Mouse (Mus musculus) embryonic facial prominence, embryonic 14.5 days (tissue): ENCODE data around the gene Clstn1. TPM values are rescaled to one million over a fixed set of nuclear protein-coding genes. Genes with fewer than 3 reads are reported as not detected.

Experiments used
- ATAC-seq: fragments of 200-750 bp; cut with Nextera tagmentation; 2 replicates; pipeline ENCODE4 v1.8.0; 2017; ENCODE audit warnings: low read depth, moderate number of reproducible peaks, moderate TSS enrichment
- DNase-seq: peaks from one replicate; pipeline ENCODE4 v3.0.0-alpha.2; 2015; ENCODE audit warnings: low spot score
- H3K27ac ChIP-seq: fragments of 300-500 bp; sonication (generic); replicated peaks from 2 replicates; pipeline ENCODE4 v1.5.1; 2014; ENCODE audit warnings: low read depth, mild to moderate bottlenecking, low read length, moderate library complexity
- H3K27me3 ChIP-seq: fragments of 300-500 bp; sonication (generic); replicated peaks from 2 replicates; pipeline ENCODE4 v1.6.1; 2014; ENCODE audit warnings: low read length; ENCODE audit not compliant: control insufficient read depth, insufficient read depth
- H3K36me3 ChIP-seq: fragments of 300-500 bp; sonication (generic); 2 replicates; pipeline ENCODE4 v1.6.1; 2014; ENCODE audit warnings: low read length, mixed read lengths; ENCODE audit not compliant: control insufficient read depth, insufficient read depth
- H3K4me1 ChIP-seq: fragments of 300-500 bp; sonication (generic); 2 replicates; pipeline ENCODE4 v1.6.1; 2014; ENCODE audit warnings: antibody characterized with exemption, low read length; ENCODE audit not compliant: control insufficient read depth, insufficient read depth
- H3K4me2 ChIP-seq: fragments of 300-500 bp; sonication (generic); 2 replicates; pipeline ENCODE4 v1.6.1; 2014; ENCODE audit warnings: low read depth, mild to moderate bottlenecking, low read length, moderate library complexity, mixed read lengths
- H3K4me3 ChIP-seq: fragments of 300-500 bp; sonication (generic); 2 replicates; pipeline ENCODE4 v1.5.1; 2014; ENCODE audit warnings: low read depth, mild to moderate bottlenecking, low read length
- H3K9ac ChIP-seq: fragments of 300-500 bp; sonication (generic); 2 replicates; pipeline ENCODE4 v1.6.1; 2014; ENCODE audit warnings: low read depth, mild to moderate bottlenecking, low read length, moderate library complexity, mixed read lengths
- H3K9me3 ChIP-seq: fragments of 300-500 bp; sonication (generic); 2 replicates; pipeline ENCODE4 v1.6.1; 2016; ENCODE audit warnings: low read length; ENCODE audit not compliant: control insufficient read depth
- WGBS: fragments of 180-500 bp; shearing (Covaris S2); extraction: QIAGEN DNeasy Blood & Tissue Kit; methylation state at CpG from one replicate; pipeline ENCODE4 v1.1.7; 2014; 5-methylcytosine and 5-hydroxymethylcytosine counted together
- polyA plus RNA-seq: library from polyadenylated mRNA; unstranded; fragments of >200 nt; fragmentation: Nextera tagmentation; extraction: Ambion mirVana; gene quantifications from 2 replicates; pipeline ENCODE4 v1.2.1, GENCODE M21; 2014

The Clstn1 gene
- 51.4 and 52.0 TPM in 2 replicates for polyA plus RNA-seq

- H3K9ac ChIP-seq, result peak within 1 kb of the TSS; percentile 95
- H3K4me3 ChIP-seq, result peak within 1 kb of the TSS; percentile 85
- ATAC-seq (peak; percentile 88), DNase-seq (peak; percentile 83)
- peaks cover 20% of the 10 kb centered on the region for H3K27me3 ChIP-seq
- H3K36me3 ChIP-seq, result no peaks in the 10 kb centered on the region
- H3K9me3 ChIP-seq, result 0 out of 2 replicates have a peak, but pooled peaks cover under 1% of the 10 kb centered on the region
- peaks cover 7% of the 10 kb centered on the region for H3K4me1 ChIP-seq
- H3K4me2 ChIP-seq, result peak within 1 kb of the TSS; percentile 98
- 1% methylated on average over 21 of the region's 103 CpGs for WGBS
- H3K27ac ChIP-seq, result no peak within 1 kb of the TSS; the same call in 1 of the 2 replicates
These were observed at the start of gene Clstn1 for GRCm38 (mm10) chr4:149586044-149586782. Gene Clstn1 (plus strand): TSS chr4:149586468.

- H3K36me3 ChIP-seq, result no peaks in the 10 kb centered on the region
- no peak overlapping the region for H3K4me3 ChIP-seq
- no peaks in the 10 kb centered on the region for H3K9me3 ChIP-seq
- no peak overlapping the region for H3K9ac ChIP-seq
- H3K4me2 ChIP-seq, result no peak overlapping the region
- no peaks in the 10 kb centered on the region for H3K27me3 ChIP-seq
- WGBS, result 75% methylated on average over 8 of the region's 8 CpGs
- no peak for DNase-seq
- ATAC-seq, result no peak
- H3K4me1 ChIP-seq, result no peaks in the 10 kb centered on the region; the same call in 1 of the 2 replicates
- no peak overlapping the region for H3K27ac ChIP-seq
These were observed 46.8 kb upstream of the Clstn1 start for GRCm38 (mm10) chr4:149539441-149539840.

GRCm38 (mm10) chr4:149541935-149542334 lies 44.3 kb upstream of the Clstn1 start:
- no peak overlapping the region for H3K4me2 ChIP-seq

GRCm38 (mm10) chr4:149542431-149542830 lies 43.8 kb upstream of the Clstn1 start:
- H3K9ac ChIP-seq, result no peak overlapping the region
- H3K27me3 ChIP-seq, result no peaks in the 10 kb centered on the region
- DNase-seq (no peak), ATAC-seq (no peak)
- 79% methylated on average over 12 of the region's 12 CpGs for WGBS
- no peak overlapping the region for H3K4me3 ChIP-seq
- H3K4me2 ChIP-seq, result no peak overlapping the region
- H3K27ac ChIP-seq, result no peak overlapping the region
- peaks cover 25% of the 10 kb centered on the region; the same call in 1 of the 2 replicates for H3K36me3 ChIP-seq
- H3K9me3 ChIP-seq, result no peaks in the 10 kb centered on the region
- no peaks in the 10 kb centered on the region; the same call in 1 of the 2 replicates for H3K4me1 ChIP-seq

More at GRCm38 (mm10) chr4:149541935-149542334, 44.3 kb upstream of the Clstn1 start:
- H3K27me3 ChIP-seq, result no peaks in the 10 kb centered on the region
- no peaks in the 10 kb centered on the region for H3K9me3 ChIP-seq
- no peak overlapping the region for H3K9ac ChIP-seq
- peak; percentile 61 for DNase-seq
- peaks cover 20% of the 10 kb centered on the region; the same call in 1 of the 2 replicates for H3K36me3 ChIP-seq
- no peak for ATAC-seq
- 43% methylated on average over 5 of the region's 5 CpGs for WGBS
- no peaks in the 10 kb centered on the region; the same call in 1 of the 2 replicates for H3K4me1 ChIP-seq
- no peak overlapping the region for H3K27ac ChIP-seq
- no peak overlapping the region for H3K4me3 ChIP-seq

GRCm38 (mm10) chr4:149542927-149543553 lies 43.2 kb upstream of the Clstn1 start:
- DNase-seq (peak; percentile 87), ATAC-seq (peak; percentile 27; the same call in 1 of the 2 replicates)
- 42% methylated on average over 10 of the region's 10 CpGs for WGBS
- Histone ChIP-seq H3K27me3 (no peaks in the 10 kb centered on the region), H3K4me1 (no peaks in the 10 kb centered on the region; the same call in 1 of the 2 replicates), H3K27ac (no peak overlapping the region), H3K9ac (no peak overlapping the region), H3K9me3 (no peaks in the 10 kb centered on the region), H3K36me3 (peaks cover 26% of the 10 kb centered on the region; the same call in 1 of the 2 replicates), H3K4me2 (no peak overlapping the region), H3K4me3 (no peak overlapping the region)

GRCm38 (mm10) chr4:149544892-149545291 lies 41.4 kb upstream of the Clstn1 start:
- H3K27me3 ChIP-seq, result no peaks in the 10 kb centered on the region
- ATAC-seq (peak; percentile 27), DNase-seq (peak; percentile 56)
- H3K9ac ChIP-seq, result no peak overlapping the region
- WGBS, result 65% methylated on average over 8 of the region's 8 CpGs
- H3K4me1 ChIP-seq, result no peaks in the 10 kb centered on the region; the same call in 1 of the 2 replicates
- H3K4me3 ChIP-seq, result no peak overlapping the region
- H3K4me2 ChIP-seq, result no peak overlapping the region
- H3K9me3 ChIP-seq, result no peaks in the 10 kb centered on the region
- H3K27ac ChIP-seq, result no peak overlapping the region
- peaks cover 26% of the 10 kb centered on the region; the same call in 1 of the 2 replicates for H3K36me3 ChIP-seq

- no peak for DNase-seq
- H3K4me2 ChIP-seq, result no peak overlapping the region
- H3K9me3 ChIP-seq, result no peaks in the 10 kb centered on the region
- H3K27me3 ChIP-seq, result no peaks in the 10 kb centered on the region
- H3K27ac ChIP-seq, result no peak overlapping the region
- 0 out of 2 replicates have a peak, but pooled peaks have one; percentile 5 for ATAC-seq
- H3K9ac ChIP-seq, result no peak overlapping the region
- WGBS, result 82% methylated on average over 9 of the region's 9 CpGs
- peaks cover 26% of the 10 kb centered on the region; the same call in 1 of the 2 replicates for H3K36me3 ChIP-seq
- no peaks in the 10 kb centered on the region for H3K4me1 ChIP-seq
- no peak overlapping the region for H3K4me3 ChIP-seq
These were observed 39.3 kb upstream of the Clstn1 start for GRCm38 (mm10) chr4:149546797-149547444.

- H3K9me3 ChIP-seq, result no peaks in the 10 kb centered on the region
- H3K4me3 ChIP-seq, result no peak overlapping the region
- H3K27ac ChIP-seq, result no peak overlapping the region
- no peak overlapping the region for H3K9ac ChIP-seq
- peaks cover 26% of the 10 kb centered on the region; the same call in 1 of the 2 replicates for H3K36me3 ChIP-seq
- no peaks in the 10 kb centered on the region for H3K4me1 ChIP-seq
- DNase-seq (no peak), ATAC-seq (no peak)
- 72% methylated on average over 6 of the region's 6 CpGs for WGBS
- H3K4me2 ChIP-seq, result no peak overlapping the region
- H3K27me3 ChIP-seq, result no peaks in the 10 kb centered on the region
These were observed 38.7 kb upstream of the Clstn1 start for GRCm38 (mm10) chr4:149547523-149547922.
